Mouse (Mus musculus) lung, postnatal 4 days (tissue): ENCODE measurements at regions not wholly inside any gene's neighbourhood (a gene's known extent, or its start where the extent isn't known, plus 50 kb on each side); places are given as distances from the start of the nearest gene placed in this dataset.

Experiments used
- DNase-seq, 2 experiments: peaks; one replicate each; pipeline ENCODE4 v3.0.0; 2021

GRCm38 (mm10) chr17:51683318-51683717, 149.8 kb downstream of the Satb1 start:
- no peak for DNase-seq

- DNase-seq: no peak
Measured at GRCm38 (mm10) chr17:51682368-51682767, 150.7 kb downstream of the Satb1 start.

- no peak for DNase-seq
Measured at GRCm38 (mm10) chr17:51677451-51677850, 155.6 kb downstream of the Satb1 start.

- DNase-seq: no peak
Measured at GRCm38 (mm10) chr17:51658408-51658807, 174.7 kb downstream of the Satb1 start.

- DNase-seq: no peak
Measured at GRCm38 (mm10) chr17:51653881-51654280, 179.2 kb downstream of the Satb1 start.

- DNase-seq: no peak
Measured at GRCm38 (mm10) chr17:51651880-51652279, 181.2 kb downstream of the Satb1 start.

GRCm38 (mm10) chr17:51649213-51649815, 183.8 kb downstream of the Satb1 start:
- DNase-seq: no peak

GRCm38 (mm10) chr17:51646416-51646815, 186.7 kb downstream of the Satb1 start:
- DNase-seq: no peak

- DNase-seq: no peak
Measured at GRCm38 (mm10) chr17:51645866-51646265, 187.2 kb downstream of the Satb1 start.

GRCm38 (mm10) chr17:51642682-51643081, 190.4 kb downstream of the Satb1 start:
- DNase-seq: no peak

GRCm38 (mm10) chr17:51635913-51636312, 197.2 kb downstream of the Satb1 start:
- DNase-seq: no peak

- DNase-seq: no peak
Measured at GRCm38 (mm10) chr17:51631574-51631973, 201.5 kb downstream of the Satb1 start.

- no peak for DNase-seq
Measured at GRCm38 (mm10) chr17:51620528-51620927, 212.6 kb downstream of the Satb1 start.

GRCm38 (mm10) chr17:51585263-51585662, 247.8 kb downstream of the Satb1 start:
- no peak for DNase-seq

- DNase-seq: peak; percentile 36 to 77
Measured at GRCm38 (mm10) chr17:51583984-51584880, 248.9 kb downstream of the Satb1 start.

GRCm38 (mm10) chr17:51583277-51583676, 249.8 kb downstream of the Satb1 start:
- DNase-seq: peak; percentile 47 to 80

GRCm38 (mm10) chr17:51555854-51556253, 277.2 kb downstream of the Satb1 start:
- no peak for DNase-seq

- no peak for DNase-seq
Measured at GRCm38 (mm10) chr17:51554446-51554845, 278.6 kb downstream of the Satb1 start.

GRCm38 (mm10) chr17:51552277-51553015, 280.6 kb downstream of the Satb1 start:
- DNase-seq: no peak

GRCm38 (mm10) chr17:51546999-51547398, 286.1 kb downstream of the Satb1 start:
- no peak for DNase-seq

- DNase-seq: no peak
Measured at GRCm38 (mm10) chr17:51542544-51542943, 290.5 kb downstream of the Satb1 start.

GRCm38 (mm10) chr17:51534678-51535077, 298.4 kb downstream of the Satb1 start:
- DNase-seq: no peak

GRCm38 (mm10) chr17:51534270-51534669, 298.8 kb downstream of the Satb1 start:
- DNase-seq: no peak

GRCm38 (mm10) chr17:51528161-51528560, 304.9 kb downstream of the Satb1 start:
- no peak for DNase-seq
